Mouse (Mus musculus) urinary bladder, postnatal 36 days (tissue): ENCODE measurements at regions not wholly inside any gene's neighbourhood (a gene's known extent, or its start where the extent isn't known, plus 50 kb on each side); places are given as distances from the start of the nearest gene placed in this dataset.
"Not testable (repeated sequence)": the region's sequence is repeated elsewhere in the genome, so short reads cannot be mapped to it uniquely, and the experiment has no call there.

Experiments used
- DNase-seq, 2 experiments: peaks; one replicate each; pipeline ENCODE4 v3.0.0; 2022; ENCODE audit warnings: low spot score in 2 of 2, mixed read lengths in 1 of 2

DNA sequence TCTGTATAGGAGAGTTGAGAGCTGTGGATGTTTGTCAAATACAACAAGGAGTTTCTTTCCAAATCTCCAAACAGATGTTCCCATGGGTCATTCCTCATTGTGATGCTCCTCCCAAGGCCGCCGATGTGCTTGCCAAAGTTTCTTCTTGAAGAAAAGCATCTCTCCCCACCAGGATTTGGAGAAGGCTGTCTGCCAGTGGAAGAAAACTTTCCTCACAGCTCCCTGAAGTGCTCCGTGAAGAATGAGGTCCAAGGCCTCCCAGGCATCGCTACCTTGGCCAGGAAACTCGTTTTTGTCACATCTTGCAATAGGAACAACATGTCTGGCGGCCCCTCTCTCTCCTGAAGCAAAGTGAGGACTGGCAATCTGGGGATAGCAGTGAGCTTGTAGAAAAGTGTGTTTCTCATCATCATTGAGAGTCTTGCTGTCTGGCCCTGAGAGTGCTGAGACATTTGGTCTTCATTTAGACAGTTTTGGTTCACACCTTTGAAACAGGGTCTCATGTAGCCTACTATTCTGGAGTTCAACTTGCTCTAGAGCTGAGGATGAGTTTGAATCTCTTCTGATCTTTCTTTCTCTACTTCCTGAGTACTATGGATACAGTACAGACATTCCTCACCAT lies 386.9 kb upstream of the Klhl29 start:
- peak; percentile 18 to 46 for DNase-seq

DNA sequence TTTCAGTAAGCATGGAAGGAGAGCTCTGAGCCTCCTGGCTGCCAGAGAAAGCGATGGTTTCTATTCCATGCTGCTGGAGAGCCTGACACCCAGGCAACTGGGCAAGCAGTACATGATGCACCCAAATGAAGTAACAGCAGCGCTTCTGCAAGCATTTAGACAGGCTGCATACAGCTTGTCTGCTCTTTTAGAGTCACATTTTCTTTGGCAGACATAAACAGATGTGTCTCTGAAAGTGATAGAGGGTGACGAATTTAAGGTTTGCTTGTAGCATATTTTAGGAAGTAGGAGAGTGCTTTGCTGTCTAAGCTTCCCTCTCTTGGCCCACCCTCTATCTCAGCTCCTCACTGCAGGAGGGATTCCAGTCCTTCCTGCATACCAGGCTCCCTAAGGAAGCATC lies 384.0 kb upstream of the Klhl29 start:
- DNase-seq: no peak

DNA sequence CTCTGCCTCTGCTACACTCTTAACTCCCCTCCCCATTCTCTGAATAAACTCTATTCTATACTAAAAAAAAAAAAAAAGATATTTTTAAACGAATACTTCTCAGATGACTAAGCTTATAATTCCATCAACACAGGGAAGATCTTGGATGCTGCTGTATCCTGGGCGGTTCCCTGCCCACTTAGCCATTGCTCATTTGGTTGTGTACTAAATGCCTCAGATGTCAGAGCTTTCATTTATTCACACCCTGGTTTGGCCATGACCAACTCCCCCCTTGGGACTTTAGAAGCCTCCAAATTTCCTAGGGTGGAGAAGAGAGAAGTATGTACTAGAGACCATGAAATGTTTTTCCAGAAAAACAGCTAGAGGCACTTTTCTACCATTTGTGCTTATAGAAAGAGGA lies 382.3 kb upstream of the Klhl29 start:
- no peak for DNase-seq

DNA sequence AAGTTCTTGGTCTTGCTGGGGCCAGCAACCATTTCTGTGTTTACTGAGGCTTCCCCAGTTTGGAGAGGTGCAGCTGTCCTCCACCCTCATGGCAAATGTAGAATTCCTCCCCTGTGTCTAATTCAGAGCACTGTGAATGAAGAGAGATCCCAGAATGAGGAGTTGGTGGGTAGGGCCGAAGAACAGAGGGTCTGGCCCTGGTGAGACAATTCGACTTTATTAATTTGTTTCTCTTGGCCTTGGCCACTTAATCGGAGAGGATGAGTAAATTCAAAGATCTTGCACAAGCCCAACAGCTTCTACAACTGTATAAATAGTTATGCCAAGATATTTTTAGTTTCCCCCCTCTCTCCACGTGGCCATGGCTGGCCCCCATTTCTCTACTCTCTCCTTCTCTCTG lies 381.9 kb upstream of the Klhl29 start:
- DNase-seq: no peak

DNA sequence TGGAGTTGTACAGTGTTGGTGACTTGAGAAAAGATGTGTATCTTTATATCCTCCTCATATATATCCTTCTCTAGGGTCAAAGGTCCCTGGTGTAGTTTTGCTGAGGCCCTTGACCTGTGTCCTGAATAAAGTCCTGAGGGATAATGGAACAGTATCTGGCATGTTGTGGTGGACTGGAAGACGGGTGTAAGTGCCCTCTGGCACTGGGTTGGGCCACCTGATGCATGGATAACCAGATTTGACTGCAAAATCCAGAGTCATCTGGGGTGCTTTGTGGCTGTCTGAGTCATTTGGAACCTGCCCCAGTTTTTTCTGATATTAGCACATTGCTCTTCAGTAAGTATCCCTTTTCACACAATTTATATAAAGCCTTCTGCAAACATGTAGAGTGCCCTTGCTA lies 378.3 kb upstream of the Klhl29 start:
- DNase-seq: no peak

DNA sequence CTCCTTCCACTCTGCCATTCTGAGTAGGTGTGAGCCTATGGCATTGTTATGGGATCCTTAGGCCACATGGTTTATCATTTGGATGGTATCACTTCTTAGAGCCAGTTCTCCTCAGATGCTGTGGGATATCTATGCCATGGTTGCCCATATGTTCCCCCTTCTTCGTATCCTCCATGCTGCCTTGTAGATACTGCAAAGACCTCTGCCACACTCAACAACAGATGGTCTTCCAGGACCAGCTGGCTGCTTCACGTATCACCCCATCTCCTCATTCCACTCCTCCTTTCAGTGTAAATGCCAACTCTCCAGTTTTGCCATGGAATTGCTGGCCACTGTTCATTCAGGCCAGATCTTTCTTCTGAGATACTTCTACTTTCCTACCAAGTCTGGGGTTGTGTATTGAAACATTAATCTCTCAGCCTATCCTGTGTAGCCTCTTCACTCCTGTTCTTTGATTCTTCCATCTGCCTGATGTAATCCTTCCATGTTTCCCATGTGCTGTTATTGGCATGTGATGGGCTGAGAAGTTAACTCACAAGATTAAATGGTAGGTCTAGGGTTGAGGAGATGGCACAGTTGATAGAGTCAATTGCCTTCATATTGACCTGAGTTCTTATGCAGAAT lies 368.7 kb upstream of the Klhl29 start:
- DNase-seq: no peak

DNA sequence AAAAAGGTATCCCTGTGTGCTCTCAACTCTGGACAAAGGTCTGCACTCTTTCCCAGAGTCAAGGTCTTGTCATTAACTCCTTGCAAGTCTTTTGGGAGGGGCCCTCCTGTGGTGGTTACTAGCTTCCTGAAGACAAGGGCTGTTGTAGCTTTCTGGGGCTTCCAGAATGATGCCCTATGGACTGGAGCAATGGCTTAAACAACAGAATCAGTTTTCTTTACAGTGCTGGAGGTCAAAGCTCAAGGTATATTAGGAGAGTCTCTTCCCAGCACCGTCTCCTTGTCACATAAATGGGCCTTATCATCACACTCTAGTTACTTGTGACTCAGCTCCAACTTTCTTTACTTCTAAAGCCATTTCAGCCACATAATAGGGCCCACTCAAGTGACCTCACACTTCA lies 360.6 kb upstream of the Klhl29 start:
- DNase-seq: no peak

DNA sequence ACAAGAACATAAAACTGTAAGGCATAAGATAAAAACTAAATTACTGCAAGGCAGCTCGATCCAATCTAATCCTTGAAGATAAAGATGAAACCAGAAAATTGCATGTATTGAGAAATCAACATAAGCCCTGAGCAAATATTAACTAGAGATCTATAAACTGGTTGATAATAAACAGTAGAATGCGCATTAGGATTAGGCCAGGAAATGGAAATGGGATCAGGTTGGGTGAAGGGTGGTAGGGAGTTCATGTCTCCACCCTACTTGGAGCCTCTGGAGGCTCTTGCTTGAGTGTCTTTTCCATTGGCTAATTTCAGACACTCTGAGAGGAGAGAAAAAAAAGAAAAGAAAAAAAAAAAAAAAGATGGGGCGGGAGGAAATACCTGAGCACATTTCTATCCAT lies 359.4 kb upstream of the Klhl29 start:
- DNase-seq: no peak

DNA sequence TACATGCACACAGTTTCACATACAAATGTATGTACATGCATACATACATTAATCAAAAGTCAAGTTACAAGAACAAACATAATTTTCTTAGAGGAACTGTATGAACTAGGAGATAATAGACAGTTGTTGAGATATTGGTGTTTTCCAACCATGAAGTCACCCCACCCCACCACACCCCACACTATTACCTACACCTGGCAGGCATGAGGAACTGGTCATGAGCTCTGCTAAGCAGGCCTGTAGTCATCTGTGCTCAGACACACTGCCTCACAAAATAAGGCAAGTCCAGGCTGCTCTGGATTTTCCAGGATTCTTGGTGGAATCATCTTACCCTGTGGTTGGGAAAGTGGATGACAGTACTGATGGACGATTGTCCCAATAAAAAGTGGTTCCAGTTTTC lies 347.6 kb upstream of the Klhl29 start:
- DNase-seq: no peak

DNA sequence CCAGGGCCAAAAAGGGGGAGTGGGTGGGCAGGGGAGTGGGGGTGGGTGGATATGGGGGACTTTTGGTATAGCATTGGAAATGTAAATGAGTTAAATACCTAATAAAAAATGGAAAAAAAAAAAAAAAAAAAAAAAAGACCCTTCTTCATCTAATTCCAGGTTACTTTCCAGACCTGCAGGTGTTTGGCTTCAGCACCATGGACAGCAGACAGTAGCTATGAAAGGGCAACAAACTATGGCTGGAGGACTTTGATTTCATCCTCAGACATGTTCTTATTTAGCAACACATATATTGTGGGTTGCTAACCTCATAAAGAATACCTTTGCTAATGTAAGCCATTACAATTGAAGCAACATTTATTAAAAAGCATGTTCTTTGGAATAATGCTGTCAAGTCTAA lies 342.0 kb upstream of the Klhl29 start:
- DNase-seq: peak; percentile 5 to 9

DNA sequence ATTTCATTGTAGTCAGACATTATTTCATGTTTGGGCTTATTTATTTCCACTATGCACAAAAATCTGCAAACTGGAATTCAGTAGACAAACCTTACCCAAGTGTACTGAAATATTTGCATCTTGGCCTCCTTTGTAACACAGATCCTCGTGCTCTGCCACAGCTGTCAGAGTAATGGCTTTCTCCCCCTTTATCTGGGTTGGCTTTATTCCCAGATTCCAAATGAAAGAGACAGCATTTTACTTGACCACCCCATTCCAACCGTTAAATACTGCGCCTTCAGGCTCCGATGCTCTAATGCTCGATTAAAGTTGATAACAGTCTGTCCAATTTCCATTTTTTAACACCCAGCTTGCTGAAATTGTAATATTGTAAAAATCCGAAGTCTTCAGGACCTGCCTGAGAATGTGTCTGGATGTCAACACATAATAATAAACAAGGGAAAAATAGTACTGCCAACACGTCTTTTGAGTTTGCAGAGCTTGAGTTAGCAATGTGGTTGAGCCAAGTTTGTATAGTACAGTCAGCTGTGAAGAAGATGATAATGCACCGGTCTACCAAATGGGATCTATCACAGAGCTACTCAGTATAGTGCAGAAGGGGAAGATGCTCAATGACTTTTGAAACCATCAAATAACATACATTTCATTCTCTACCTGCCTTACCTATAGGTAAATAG lies 323.4 kb upstream of the Klhl29 start:
- DNase-seq: no peak

DNA sequence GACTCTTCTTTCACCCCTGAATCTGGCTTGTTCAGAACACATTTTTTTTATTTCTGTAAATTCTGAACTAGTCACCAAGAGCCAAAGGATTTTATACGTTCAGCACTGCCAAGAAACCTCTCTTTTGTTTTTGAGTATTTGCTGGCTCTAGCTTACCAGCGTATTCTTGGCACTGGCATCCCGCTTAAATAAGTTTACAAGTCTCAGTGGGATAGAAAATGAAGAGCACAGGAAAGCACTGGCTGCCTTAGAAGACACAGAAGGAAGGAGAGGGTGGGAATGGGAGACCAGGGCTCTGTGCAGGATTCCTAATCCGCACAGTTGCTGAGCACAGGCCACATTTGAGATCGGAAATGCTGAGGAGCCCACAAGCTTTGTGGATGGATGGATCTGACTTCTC lies 306.7 kb upstream of the Klhl29 start:
- DNase-seq: no peak

DNA sequence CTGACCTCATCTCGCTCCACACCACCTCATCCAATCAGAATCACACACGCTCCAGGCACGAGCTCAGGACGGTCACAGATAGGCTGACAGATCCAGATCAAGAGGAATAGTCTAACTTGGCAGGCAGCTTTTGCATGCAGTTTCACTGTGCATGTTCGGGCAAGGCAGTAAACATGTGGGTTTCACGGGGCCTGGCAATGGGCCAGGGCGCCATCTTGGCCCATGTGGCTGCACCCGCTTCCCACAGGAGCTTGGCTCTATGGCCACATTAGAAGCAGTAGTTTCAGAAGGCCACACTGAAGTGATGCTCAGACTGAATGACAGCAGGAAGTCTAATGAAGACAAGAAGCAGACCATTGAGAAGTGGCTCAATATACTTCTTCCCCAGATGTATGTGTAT lies 302.6 kb upstream of the Klhl29 start:
- DNase-seq: not testable (repeated sequence)

DNA sequence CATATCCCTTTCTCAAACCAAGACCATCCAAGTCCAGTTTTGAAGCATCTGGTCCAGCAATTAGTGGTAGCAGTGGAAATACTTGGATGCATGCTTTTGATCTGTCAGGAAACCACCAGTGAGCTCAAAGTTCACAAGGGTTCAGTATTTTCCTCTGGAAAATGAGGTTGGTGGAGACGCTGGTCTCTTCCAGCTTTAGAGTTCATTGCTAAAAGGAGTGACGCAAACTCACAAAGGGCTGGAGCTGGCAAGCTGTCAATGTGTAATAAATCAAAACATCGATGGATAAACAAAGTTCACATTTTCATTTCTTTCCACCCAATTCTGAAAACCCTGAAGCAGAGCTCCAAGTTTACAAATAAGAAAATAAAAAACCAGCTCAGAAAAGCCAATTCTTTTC lies 293.0 kb upstream of the Klhl29 start:
- DNase-seq: peak in 1 of 2 experiments; percentile 15

DNA sequence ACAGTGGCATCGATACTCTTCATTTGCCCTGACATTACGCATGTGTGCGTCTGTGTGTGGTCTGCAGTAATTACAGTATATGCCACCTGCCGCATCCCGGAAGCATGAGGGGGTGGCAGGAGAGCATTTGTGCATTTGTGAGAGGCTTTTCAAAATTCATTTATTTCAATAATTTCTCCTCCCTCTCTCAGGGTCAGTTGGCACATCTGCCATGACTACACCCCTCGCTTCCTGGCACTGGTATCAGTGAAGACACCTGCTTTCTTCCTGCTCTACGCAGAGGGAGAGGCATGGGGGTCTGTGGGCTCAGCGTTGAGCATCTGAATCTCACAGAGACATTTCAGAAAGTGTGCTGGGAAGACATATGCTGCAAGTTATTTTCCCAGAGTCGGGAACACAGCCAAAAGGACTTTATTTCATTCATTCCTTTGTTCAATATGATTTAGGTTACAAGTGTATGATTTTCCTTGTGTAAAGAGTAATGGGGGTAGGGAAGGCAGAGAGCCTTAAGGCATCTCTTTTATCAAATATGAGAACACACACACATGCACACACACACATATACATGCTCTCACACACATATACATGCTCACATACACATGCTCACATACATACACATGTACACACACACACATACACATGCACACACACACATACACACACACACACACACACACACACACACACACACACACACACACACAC lies 262.2 kb upstream of the Klhl29 start:
- no peak for DNase-seq

DNA sequence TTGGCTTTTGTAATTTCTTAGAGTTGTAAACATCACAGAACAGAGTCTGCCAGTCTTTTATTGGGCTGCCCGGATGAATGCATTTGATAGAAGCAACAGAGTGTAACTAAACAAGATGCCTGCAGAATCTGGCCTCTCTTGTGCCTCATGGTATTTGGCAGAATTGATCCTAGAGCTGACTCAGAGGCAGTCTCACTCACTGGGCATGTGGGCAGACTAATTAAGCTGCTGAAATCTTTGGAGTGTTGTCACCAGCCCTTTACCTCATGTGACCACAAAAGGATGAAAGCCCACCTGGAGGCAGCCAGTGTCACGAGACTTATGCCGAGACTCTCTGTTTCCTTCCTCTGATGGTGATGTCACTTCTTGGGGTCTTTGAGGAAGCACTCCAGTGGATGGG lies 258.5 kb upstream of the Klhl29 start:
- no peak for DNase-seq

DNA sequence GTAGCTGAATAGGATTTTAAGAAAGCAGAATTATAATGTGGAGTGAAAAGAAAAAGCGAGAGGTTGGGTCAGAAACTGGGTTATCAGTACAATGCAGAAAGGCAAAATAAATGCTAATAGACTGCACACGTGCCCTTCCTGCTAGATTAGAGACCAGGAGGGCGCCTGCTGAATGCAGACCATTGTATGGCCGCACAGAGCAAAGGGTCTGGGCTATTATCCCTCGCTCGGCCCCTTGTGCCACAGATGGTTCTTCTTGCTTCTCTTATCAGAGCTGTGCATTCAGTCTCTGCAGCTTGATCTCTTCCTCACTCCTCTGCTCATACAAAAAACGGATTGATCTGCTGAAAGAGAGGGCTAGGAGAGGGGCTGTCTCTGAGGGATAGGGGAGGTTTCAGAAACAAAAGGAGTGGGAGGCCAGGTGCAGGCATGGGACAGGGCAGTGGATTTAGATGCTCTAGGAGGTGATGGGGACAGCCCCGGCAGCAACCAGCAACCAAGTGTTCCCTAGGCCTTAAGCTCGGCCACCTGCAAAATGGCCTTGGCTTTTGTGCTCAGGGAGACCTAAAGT lies 225.7 kb upstream of the Klhl29 start:
- no peak for DNase-seq

DNA sequence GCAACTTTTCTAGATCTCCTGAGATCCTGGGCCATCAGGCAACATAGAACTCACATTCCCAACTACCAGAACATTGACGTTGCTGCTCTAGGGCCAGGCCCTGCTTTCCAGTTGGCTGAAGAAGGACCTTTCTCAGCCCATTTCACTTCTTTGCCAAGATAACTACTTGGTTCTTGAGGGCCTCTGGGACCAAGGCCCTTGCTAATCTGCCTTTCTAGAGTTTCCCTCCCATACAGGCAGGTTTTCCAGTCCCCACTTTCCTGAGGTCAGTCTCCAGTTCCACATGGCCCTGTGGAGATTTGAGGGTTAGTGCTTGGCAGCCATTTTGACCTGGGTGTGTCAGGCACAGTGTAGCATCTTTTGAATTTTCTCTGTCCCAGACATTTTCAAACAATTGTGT lies 223.9 kb upstream of the Klhl29 start:
- DNase-seq: no peak

DNA sequence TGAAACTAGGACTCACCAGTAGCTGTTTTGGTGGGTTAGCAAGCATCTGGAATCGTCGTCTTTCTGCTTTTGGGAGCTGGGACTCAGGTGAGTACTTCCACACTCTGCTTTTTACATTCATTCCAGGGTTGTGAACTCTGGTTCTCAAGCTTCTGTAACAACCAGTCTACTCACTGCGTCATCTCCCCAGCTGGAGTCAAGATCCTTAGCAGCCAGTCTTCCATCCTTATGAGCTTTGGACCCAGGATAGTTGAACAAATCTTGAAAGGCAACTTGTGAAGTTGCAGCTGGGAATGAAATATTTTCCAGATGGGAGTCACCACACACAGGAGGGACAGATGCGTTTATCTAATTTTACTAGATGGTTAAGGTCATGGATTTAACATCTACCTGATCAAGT lies 223.5 kb upstream of the Klhl29 start:
- DNase-seq: no peak

DNA sequence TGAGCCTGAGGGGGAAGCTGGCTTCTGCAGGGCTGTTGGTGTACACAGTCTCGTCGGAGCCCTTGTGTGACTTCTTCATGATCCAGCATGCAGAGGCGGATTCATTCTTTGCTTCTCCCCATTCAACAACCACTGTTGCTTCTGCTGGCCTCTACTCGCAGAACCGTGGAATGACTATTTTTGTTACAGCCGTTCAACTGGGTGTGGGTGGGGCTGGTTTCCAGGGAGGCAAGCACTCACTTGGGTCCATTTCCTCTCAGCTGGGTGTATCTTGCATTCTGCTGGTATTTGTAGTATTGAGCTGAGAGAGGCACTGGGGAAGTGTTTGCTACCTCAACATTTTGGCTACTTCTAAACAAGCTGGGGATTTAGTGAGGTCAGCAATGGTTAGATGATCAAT lies 197.3 kb upstream of the Klhl29 start:
- DNase-seq: no peak

DNA sequence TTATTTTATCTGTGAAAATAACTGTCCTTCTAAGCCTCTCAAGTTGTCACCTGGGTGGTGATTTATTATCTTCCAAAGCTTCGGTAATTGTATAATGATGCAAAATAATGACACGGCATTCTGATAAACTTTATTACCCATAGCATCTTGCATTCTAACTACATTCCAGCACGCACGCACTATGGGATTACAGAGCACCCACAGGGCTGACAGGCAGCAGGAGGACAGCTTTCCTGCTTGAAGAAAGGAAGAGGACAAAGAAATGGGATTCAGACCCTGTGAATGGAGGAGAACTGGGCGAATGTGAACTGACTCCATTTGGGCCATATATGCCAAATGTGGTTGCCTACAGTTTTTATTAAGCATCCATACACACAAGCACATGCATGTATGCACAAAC lies 193.5 kb upstream of the Klhl29 start:
- DNase-seq: no peak

DNA sequence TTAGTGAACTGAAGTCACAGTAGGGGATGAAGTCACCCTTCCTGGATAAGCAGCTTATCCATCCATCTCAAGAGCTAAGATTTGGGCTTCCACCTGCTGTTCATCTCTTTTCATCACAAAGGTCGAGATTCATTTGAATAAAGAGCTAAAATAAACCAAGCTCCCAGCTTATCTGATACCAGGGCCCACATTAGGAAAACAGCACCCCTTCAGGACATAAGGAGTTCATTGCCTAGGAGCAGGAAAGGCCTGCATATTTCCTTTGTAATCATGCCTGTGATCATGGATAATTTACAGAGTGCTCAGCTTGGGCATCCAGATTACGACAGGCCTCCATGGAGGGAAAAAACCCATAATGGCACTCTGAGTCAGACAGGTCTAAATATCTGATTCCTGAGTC lies 190.7 kb upstream of the Klhl29 start:
- no peak for DNase-seq

DNA sequence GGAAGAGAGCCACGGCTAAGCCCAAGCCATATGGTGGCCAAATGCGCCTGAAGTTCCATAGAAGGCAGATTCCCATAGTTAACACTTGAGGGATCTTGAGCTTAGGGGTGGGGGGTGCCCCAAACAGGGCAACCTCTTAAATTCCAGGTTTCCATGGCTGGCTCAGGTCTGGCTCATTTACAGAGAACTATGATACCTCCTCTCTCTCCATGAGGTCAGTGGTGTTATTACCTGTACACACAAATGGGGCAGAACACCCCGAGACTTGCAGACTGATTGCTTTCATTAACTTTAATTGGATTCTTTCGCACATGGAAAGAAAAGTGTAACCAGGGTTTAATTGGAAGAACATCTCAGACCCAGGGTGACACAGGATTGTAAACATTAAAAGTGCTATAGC lies 177.1 kb upstream of the Klhl29 start:
- no peak for DNase-seq
